Mouse (Mus musculus): Measurements from ENCODE around the gene Selenos. TPM values are rescaled to one million over a fixed set of nuclear protein-coding genes. Genes with fewer than 3 reads are reported as not detected.

The Selenos gene
- polyA plus RNA-seq, 1 experiment: not detected

- 6% methylated on average over 77 of the region's 77 CpGs for WGBS
- Histone ChIP-seq H3K4me3 (ENCODE audit: insufficient read depth, low read depth, low read length) (peak overlapping the region; percentile 78), H3K27ac (ENCODE audit: insufficient read depth, low read depth, low read length) (peak overlapping the region; percentile 68), H3K4me1 (ENCODE audit: control insufficient read depth, insufficient read depth, low read length) (peaks cover 3% of the 10 kb centered on the region)
- TF ChIP-seq CTCF (IDR thresholded peaks at IDR 0.05; ENCODE audit: insufficient read depth, low read depth, low read length) (no peak), POLR2A (IDR thresholded peaks at IDR 0.05; ENCODE audit: insufficient read depth, low read depth, low read length) (no peak)
These were observed 30.6 kb downstream of the Selenos start for GRCm38 (mm10) chr7:66109855-66110635.

GRCm38 (mm10) chr7:66110636-66111112 is 31.2 kb downstream of the Selenos start:
- WGBS: 5% methylated on average over 10 of the region's 10 CpGs
- peak overlapping the region; percentile 78 for H3K4me3 ChIP-seq (ENCODE audit: insufficient read depth, low read depth, low read length)
- H3K4me1 ChIP-seq (ENCODE audit: control insufficient read depth, insufficient read depth, low read length): peaks cover 4% of the 10 kb centered on the region
- no peak for TF ChIP-seq CTCF (IDR thresholded peaks at IDR 0.05; ENCODE audit: insufficient read depth, low read depth, low read length)
- no peak for TF ChIP-seq POLR2A (IDR thresholded peaks at IDR 0.05; ENCODE audit: insufficient read depth, low read depth, low read length)
- H3K27ac ChIP-seq (ENCODE audit: insufficient read depth, low read depth, low read length): peak overlapping the region; percentile 68

DNA sequence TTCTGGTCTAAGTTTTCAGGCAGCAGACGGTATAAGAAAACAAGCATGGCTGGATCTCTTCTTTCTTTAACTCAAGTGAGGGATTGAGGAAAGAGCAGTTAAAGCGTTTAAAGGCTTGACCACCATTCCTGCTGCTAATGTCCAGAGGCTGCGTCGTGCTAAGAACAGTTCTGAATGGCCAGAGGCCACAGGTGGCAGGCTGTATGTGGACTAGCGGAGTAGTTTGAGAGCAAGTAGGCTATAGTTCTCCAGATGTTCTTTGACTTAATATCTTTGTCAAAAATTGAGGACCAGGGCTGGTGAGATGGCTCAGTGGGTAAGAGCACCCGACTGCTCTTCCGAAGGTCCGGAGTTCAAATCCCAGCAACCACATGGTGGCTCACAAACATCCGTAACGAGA is 31.8 kb downstream of the Selenos start:
- TF ChIP-seq CTCF (IDR thresholded peaks at IDR 0.05; ENCODE audit: insufficient read depth, low read depth, low read length) (no peak), POLR2A (IDR thresholded peaks at IDR 0.05; ENCODE audit: insufficient read depth, low read depth, low read length) (no peak)
- Histone ChIP-seq H3K4me1 (ENCODE audit: control insufficient read depth, insufficient read depth, low read length) (peaks cover 9% of the 10 kb centered on the region), H3K4me3 (ENCODE audit: insufficient read depth, low read depth, low read length) (peak overlapping the region; percentile 78), H3K27ac (ENCODE audit: insufficient read depth, low read depth, low read length) (no peak overlapping the region)
- WGBS: 38% methylated on average over 10 of the region's 10 CpGs

DNA sequence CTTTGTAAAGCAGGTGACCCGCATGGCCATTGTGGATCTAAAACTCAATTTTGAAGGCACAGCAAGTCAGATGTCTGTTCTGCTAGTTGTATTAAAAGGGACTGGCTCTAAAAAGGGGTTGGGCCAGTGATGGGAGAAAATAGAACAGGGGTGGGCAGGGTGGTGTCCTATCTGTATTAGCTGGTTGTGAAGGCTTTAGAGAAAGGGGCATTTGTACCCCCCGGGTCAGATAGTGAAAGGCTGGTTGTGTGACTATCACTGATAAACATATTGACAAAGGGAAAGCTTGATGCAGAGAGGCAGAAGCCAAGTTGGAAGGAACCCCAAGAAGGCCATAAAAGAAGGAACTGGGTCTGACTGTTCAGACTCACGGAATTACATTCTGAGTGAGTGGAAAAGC is 34.1 kb downstream of the Selenos start:
- H3K4me3 ChIP-seq (ENCODE audit: insufficient read depth, low read depth, low read length): no peak overlapping the region
- peaks cover 19% of the 10 kb centered on the region for H3K4me1 ChIP-seq (ENCODE audit: control insufficient read depth, insufficient read depth, low read length)
- 59% methylated on average over 3 of the region's 3 CpGs for WGBS
- no peak overlapping the region for H3K27ac ChIP-seq (ENCODE audit: insufficient read depth, low read depth, low read length)
- TF ChIP-seq POLR2A (IDR thresholded peaks at IDR 0.05; ENCODE audit: insufficient read depth, low read depth, low read length) (no peak), CTCF (IDR thresholded peaks at IDR 0.05; ENCODE audit: insufficient read depth, low read depth, low read length) (no peak)

DNA sequence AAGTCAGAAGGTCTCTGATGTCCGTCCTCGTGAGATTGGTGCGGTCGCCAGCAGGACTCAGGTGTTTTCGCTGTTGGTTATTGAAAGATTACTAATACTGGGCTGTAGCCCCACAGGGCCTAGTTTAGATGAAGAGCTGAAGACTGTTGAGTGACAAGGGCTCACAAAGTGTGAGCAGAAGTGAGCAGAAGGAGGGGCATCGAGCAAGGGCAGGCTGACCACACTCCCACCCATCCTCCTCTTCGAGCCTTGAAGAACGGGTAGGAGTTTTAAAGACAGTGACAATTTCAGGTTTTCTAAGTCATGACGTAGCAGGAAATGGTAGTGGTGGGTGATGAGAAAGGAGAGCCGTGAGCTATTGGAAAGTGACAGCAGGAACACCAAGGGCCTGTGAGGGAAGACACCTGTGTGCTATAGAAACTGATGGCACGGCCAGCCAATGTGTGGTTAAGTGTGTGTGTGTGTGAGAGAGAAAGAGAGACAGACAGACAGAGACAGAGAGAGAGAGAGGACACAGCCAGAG is 36.4 kb downstream of the Selenos start:
- Histone ChIP-seq H3K4me1 (ENCODE audit: control insufficient read depth, insufficient read depth, low read length) (peaks cover 20% of the 10 kb centered on the region), H3K4me3 (ENCODE audit: insufficient read depth, low read depth, low read length) (no peak overlapping the region), H3K27ac (ENCODE audit: insufficient read depth, low read depth, low read length) (no peak overlapping the region)
- WGBS: 75% methylated on average over 11 of the region's 11 CpGs
- TF ChIP-seq CTCF (IDR thresholded peaks at IDR 0.05; ENCODE audit: insufficient read depth, low read depth, low read length): no peak
- TF ChIP-seq POLR2A (IDR thresholded peaks at IDR 0.05; ENCODE audit: insufficient read depth, low read depth, low read length): no peak

- Histone ChIP-seq H3K4me3 (ENCODE audit: insufficient read depth, low read depth, low read length) (no peak overlapping the region), H3K27ac (ENCODE audit: insufficient read depth, low read depth, low read length) (0 out of 2 replicates have a peak overlapping the region, but pooled peaks have one; percentile 20), H3K4me1 (ENCODE audit: control insufficient read depth, insufficient read depth, low read length) (peaks cover 22% of the 10 kb centered on the region)
- WGBS: 79% methylated on average over 8 of the region's 8 CpGs
- TF ChIP-seq POLR2A (IDR thresholded peaks at IDR 0.05; ENCODE audit: insufficient read depth, low read depth, low read length) (no peak), CTCF (IDR thresholded peaks at IDR 0.05; ENCODE audit: insufficient read depth, low read depth, low read length) (no peak)
These were observed 37.5 kb downstream of the Selenos start for GRCm38 (mm10) chr7:66116906-66117482.

DNA sequence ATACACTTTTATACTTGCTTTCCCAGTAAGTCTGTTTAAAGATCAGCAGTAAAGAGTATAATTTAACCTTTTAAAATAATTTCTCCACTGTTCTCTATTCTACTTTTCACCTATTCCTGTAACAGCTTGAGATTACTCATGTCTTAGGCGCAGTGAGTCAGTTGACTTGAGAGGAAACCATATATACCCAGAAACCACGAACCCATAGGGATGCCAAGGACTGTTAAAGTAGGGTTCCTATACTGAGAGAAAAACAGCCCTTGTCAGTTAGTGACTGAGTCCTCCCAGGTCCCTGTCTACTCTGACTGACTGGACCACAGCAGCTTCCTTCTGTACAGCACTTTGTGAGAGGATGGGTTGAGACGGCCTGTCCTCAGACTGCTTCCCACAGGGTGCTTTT is 38.6 kb downstream of the Selenos start:
- H3K4me3 ChIP-seq (ENCODE audit: insufficient read depth, low read depth, low read length): no peak overlapping the region
- no peak for TF ChIP-seq POLR2A (IDR thresholded peaks at IDR 0.05; ENCODE audit: insufficient read depth, low read depth, low read length)
- no peak for TF ChIP-seq CTCF (IDR thresholded peaks at IDR 0.05; ENCODE audit: insufficient read depth, low read depth, low read length)
- peaks cover 22% of the 10 kb centered on the region for H3K4me1 ChIP-seq (ENCODE audit: control insufficient read depth, insufficient read depth, low read length)
- H3K27ac ChIP-seq (ENCODE audit: insufficient read depth, low read depth, low read length): 0 out of 2 replicates have a peak overlapping the region, but pooled peaks have one; percentile 57
- WGBS: 65% methylated on average over 3 of the region's 3 CpGs

GRCm38 (mm10) chr7:66118796-66119195 is 39.3 kb downstream of the Selenos start:
- TF ChIP-seq POLR2A (IDR thresholded peaks at IDR 0.05; ENCODE audit: insufficient read depth, low read depth, low read length): no peak
- TF ChIP-seq CTCF (IDR thresholded peaks at IDR 0.05; ENCODE audit: insufficient read depth, low read depth, low read length): no peak
- H3K4me3 ChIP-seq (ENCODE audit: insufficient read depth, low read depth, low read length): no peak overlapping the region
- H3K27ac ChIP-seq (ENCODE audit: insufficient read depth, low read depth, low read length): 0 out of 2 replicates have a peak overlapping the region, but pooled peaks have one; percentile 57
- peaks cover 22% of the 10 kb centered on the region for H3K4me1 ChIP-seq (ENCODE audit: control insufficient read depth, insufficient read depth, low read length)
- WGBS: 39% methylated on average over 7 of the region's 7 CpGs

GRCm38 (mm10) chr7:66120139-66120538 is 40.7 kb downstream of the Selenos start:
- Histone ChIP-seq H3K4me3 (ENCODE audit: insufficient read depth, low read depth, low read length) (no peak overlapping the region), H3K4me1 (ENCODE audit: control insufficient read depth, insufficient read depth, low read length) (peaks cover 29% of the 10 kb centered on the region), H3K27ac (ENCODE audit: insufficient read depth, low read depth, low read length) (peak overlapping the region; percentile 77)
- WGBS: 35% methylated on average over 1 of the region's 1 CpGs
- TF ChIP-seq POLR2A (IDR thresholded peaks at IDR 0.05; ENCODE audit: insufficient read depth, low read depth, low read length) (no peak), CTCF (IDR thresholded peaks at IDR 0.05; ENCODE audit: insufficient read depth, low read depth, low read length) (no peak)

Data from olfactory bulb, adult 2 months (tissue).